In genomic region chr6:52903226-52903960, GRCm38 (mm10) we compare ENCODE assay signal across 14 mouse cellular contexts.
DNase-seq lines count a peak whose midpoint lies in the region; ATAC-seq lines count a peak whose summit lies in the region.
"Had no signal": no experiment of that assay in that cellular context is flagged by ENCODE, and none has a peak within 500 bp of the region (broad histone marks: within the 10 kb centered on the region; RNA-seq: fewer than 3 reads in every experiment).

No protein-coding gene starts in this region.

- peak; percentile 11 to 18 for DNase-seq in adrenal gland, postnatal 36 days
- no peak for DNase-seq in adrenal gland, postnatal 25 days
- DNase-seq in right cerebral cortex, adult 18-20 months: peak; percentile 37
- no peak for DNase-seq in right cerebral cortex, postnatal 14 days
- DNase-seq in skeletal muscle tissue, adult 2 months (ENCODE audit: low read depth, low spot score): peak; percentile 21
- DNase-seq: cerebellum, adult 8-10 months; gastrocnemius, postnatal 25 days; kidney, adult 18-20 months; kidney, postnatal 10 days; right cerebral cortex, postnatal 25 days had no signal

- peak; percentile 58; the same call in 1 of the 2 replicates for ATAC-seq in common myeloid progenitor, adult 5-6 weeks (replicated peaks; ENCODE audit: low read depth, poor library complexity, severe bottlenecking)
- no peak for ATAC-seq in cerebellum, adult (ENCODE audit: insufficient number of reproducible peaks, low FRiP score, low TSS enrichment)
- ATAC-seq in inflammation-experienced regulatory T-cells, adult 6 months: no peak
- ATAC-seq: midbrain, embryonic 16.5 days had no signal

Comparison
In these comparisons a context has a peak if more than half of its experiments do, and no peak if none do; other contexts are left out.
1. DNase-seq: peak in adrenal gland, postnatal 36 days (2 of 2), right cerebral cortex, adult 18-20 months (single experiment) and skeletal muscle tissue, adult 2 months (single experiment); none in adrenal gland, postnatal 25 days (single experiment) and right cerebral cortex, postnatal 14 days (single experiment).